Mouse (Mus musculus): ENCODE data around the gene Stau1.

DNA sequence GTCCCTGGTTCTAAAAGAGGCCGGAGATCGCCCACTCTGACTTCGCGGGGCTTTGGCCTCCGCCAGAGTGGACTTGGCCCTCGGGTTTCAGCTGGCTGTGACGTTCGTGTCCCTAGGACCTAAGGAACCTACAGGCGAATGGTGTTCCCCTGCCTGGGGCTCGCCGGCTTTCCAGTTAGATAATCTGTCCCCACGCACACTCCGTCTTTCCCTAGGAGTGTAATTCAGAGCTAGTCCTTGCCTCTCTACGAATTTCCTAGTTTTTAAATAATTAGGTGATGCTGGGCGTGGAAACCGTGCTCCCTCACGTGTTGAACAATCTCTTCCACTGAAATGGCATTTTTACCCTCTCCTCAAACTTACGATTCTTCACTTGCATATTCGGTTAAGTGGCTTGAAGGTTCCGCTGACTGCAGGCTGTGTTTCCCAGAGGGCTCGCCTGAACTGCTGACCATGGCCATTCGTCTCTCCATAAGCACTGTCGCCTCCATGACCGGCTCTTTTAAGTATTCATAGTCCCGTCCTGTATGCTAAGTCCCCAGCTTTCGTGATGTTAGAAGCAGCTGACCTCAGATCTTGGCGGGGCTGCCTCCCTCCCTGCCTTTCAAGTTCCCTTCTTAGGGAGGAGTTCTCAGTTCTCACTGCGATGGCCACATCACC, 89.4 kb downstream of the Stau1 start:
- no peak for TF ChIP-seq POLR2A (IDR thresholded peaks at IDR 0.05; ENCODE audit: low read depth, low read length)
- TF ChIP-seq CTCF (IDR thresholded peaks at IDR 0.05; ENCODE audit: borderline replicate concordance, insufficient read depth, low read length): no peak
